Mouse (Mus musculus) brain, embryonic 14.5 days (tissue): ENCODE results near the gene Gm4952.

Experiments used
- CTCF ChIP-seq: fragments of 200-500 bp; IDR thresholded peaks from 2 replicates; pipeline ENCODE4 v1.5.1; 2012; ENCODE audit warnings: inconsistent platforms, mild to moderate bottlenecking, moderate library complexity, borderline replicate concordance; ENCODE audit not compliant: insufficient read depth, insufficient read length; ENCODE audit errors: extremely low read depth
- POLR2A ChIP-seq: fragments of 200-500 bp; IDR thresholded peaks from 2 replicates; pipeline ENCODE4 v1.6.1; 2012; ENCODE audit warnings: mild to moderate bottlenecking, inconsistent platforms, borderline replicate concordance; ENCODE audit not compliant: poor library complexity, insufficient read depth, insufficient read length, severe bottlenecking; ENCODE audit errors: extremely low read depth

GRCm38 (mm10) chr19:12638049-12638448, 38.3 kb downstream of the Gm4952 start:
- no peak for TF ChIP-seq POLR2A
- no peak for TF ChIP-seq CTCF
